9 mouse cellular contexts compared by ENCODE assay signal in genomic region chr13:93062860-93063636, GRCm38 (mm10).
DNase-seq lines count a peak whose midpoint lies in the region; ATAC-seq lines count a peak whose summit lies in the region.
"Had no signal": no experiment of that assay in that cellular context is flagged by ENCODE, and none has a peak within 500 bp of the region (broad histone marks: within the 10 kb centered on the region; RNA-seq: fewer than 3 reads in every experiment).

No protein-coding gene starts in this region.

- H3K9me3 ChIP-seq in heart, embryonic 12.5 days (replicated peaks), result no peaks in the 10 kb centered on the region

- peaks cover 5% of the 10 kb centered on the region; the same call in 1 of the 2 replicates for H3K36me3 ChIP-seq in heart, embryonic 12.5 days

- H3K9ac ChIP-seq in heart, embryonic 12.5 days, result no peak overlapping the region

- H3K4me1 ChIP-seq in heart, embryonic 12.5 days (replicated peaks), result peaks cover 5% of the 10 kb centered on the region

- 62% methylated on average over 13 of the region's 13 CpGs for WGBS in heart, embryonic 12.5 days

- H3K27ac ChIP-seq in heart, embryonic 12.5 days (ENCODE audit: poor library complexity, severe bottlenecking), result no peak overlapping the region
- H3K27ac ChIP-seq: kidney, postnatal 0 days had no signal

- H3K27me3 ChIP-seq in heart, embryonic 12.5 days (replicated peaks), result no peaks in the 10 kb centered on the region

- H3K4me2 ChIP-seq in heart, embryonic 12.5 days, result no peak overlapping the region

- no peak overlapping the region for H3K4me3 ChIP-seq in heart, embryonic 12.5 days

- ATAC-seq in heart, embryonic 12.5 days (ENCODE audit: insufficient number of reproducible peaks, low FRiP score), result 0 out of 2 replicates have a peak, but pooled peaks have one; percentile 48

- intact Hi-C loops in left cerebral cortex, postnatal 36 days (cut with DNase I), result no loop called here

- peak; percentile 70 for DNase-seq in testis, postnatal 10 days (ENCODE audit: low spot score)
- DNase-seq in testis, postnatal 14 days (ENCODE audit: low spot score), result no peak
- DNase-seq in cerebellum, adult 9-10 months, result peak; percentile 22
- DNase-seq in left cerebral cortex, postnatal 36 days (ENCODE audit: low spot score in 2 of 2), result peak; percentile 35 to 42
- peak; percentile 76 for DNase-seq in ovary, postnatal 36 days (ENCODE audit: low spot score)
- DNase-seq in T-cell, adult 2 months (ENCODE audit: low spot score), result no peak
- no peak for DNase-seq in adipocyte (ENCODE audit: low spot score)

Comparison
In these comparisons a context has a peak if more than half of its experiments do, and no peak if none do; other contexts are left out.
1. DNase-seq: peak in testis, postnatal 10 days (single experiment), cerebellum, adult 9-10 months (single experiment), left cerebral cortex, postnatal 36 days (2 of 2) and ovary, postnatal 36 days (single experiment); none in testis, postnatal 14 days (single experiment), T-cell, adult 2 months (single experiment) and adipocyte (single experiment).